Mouse (Mus musculus): ENCODE measurements around the gene Cdc6. TPM values are rescaled to one million over a fixed set of nuclear protein-coding genes. Genes with fewer than 3 reads are reported as not detected.

Cdc6 gene
- polyA plus RNA-seq, 2 experiments from 2014 or later = 10.1 to 17.7 TPM

- ATAC-seq = no peak
Observed at GRCm38 (mm10) chr11:98945605-98945977, 38.0 kb downstream of the Cdc6 start.

- peak; percentile 10 for ATAC-seq
Observed at GRCm38 (mm10) chr11:98947969-98948569, 40.5 kb downstream of the Cdc6 start.

GRCm38 (mm10) chr11:98949242-98949957 lies 41.8 kb downstream of the Cdc6 start:
- ATAC-seq = no peak

GRCm38 (mm10) chr11:98949958-98950460 lies 42.4 kb downstream of the Cdc6 start:
- no peak for ATAC-seq

- no peak for ATAC-seq
Observed at GRCm38 (mm10) chr11:98950484-98950883, 42.9 kb downstream of the Cdc6 start.

GRCm38 (mm10) chr11:98951026-98951906 lies 43.7 kb downstream of the Cdc6 start:
- ATAC-seq = no peak

- ATAC-seq = no peak
Observed at GRCm38 (mm10) chr11:98952111-98952510, 44.5 kb downstream of the Cdc6 start.

GRCm38 (mm10) chr11:98952736-98953135 lies 45.1 kb downstream of the Cdc6 start:
- ATAC-seq = peak; percentile 26

GRCm38 (mm10) chr11:98953361-98953760 lies 45.8 kb downstream of the Cdc6 start:
- no peak for ATAC-seq

GRCm38 (mm10) chr11:98953835-98954320 lies 46.3 kb downstream of the Cdc6 start:
- ATAC-seq = no peak

- peak; percentile 16 for ATAC-seq
Observed at GRCm38 (mm10) chr11:98954373-98954772, 46.8 kb downstream of the Cdc6 start.

- ATAC-seq = no peak
Observed at GRCm38 (mm10) chr11:98954801-98955706, 47.5 kb downstream of the Cdc6 start.

GRCm38 (mm10) chr11:98955707-98956235 lies 48.2 kb downstream of the Cdc6 start:
- ATAC-seq = no peak

- no peak for ATAC-seq
Observed at GRCm38 (mm10) chr11:98956340-98956739, 48.7 kb downstream of the Cdc6 start.

- ATAC-seq = peak; percentile 85
Observed at GRCm38 (mm10) chr11:98959437-98960312, 52.1 kb downstream of the Cdc6 start.

GRCm38 (mm10) chr11:98960313-98960906 lies 52.8 kb downstream of the Cdc6 start:
- no peak for ATAC-seq

GRCm38 (mm10) chr11:98961051-98961592 lies 53.5 kb downstream of the Cdc6 start:
- no peak for ATAC-seq

GRCm38 (mm10) chr11:98961766-98962165 lies 54.2 kb downstream of the Cdc6 start:
- ATAC-seq = no peak

GRCm38 (mm10) chr11:98962421-98963095 lies 55.0 kb downstream of the Cdc6 start:
- ATAC-seq = no peak

Measured in activated CD4-positive, CD25-positive, alpha-beta regulatory T cell, adult 4 months (primary cell).